Mouse (Mus musculus): Measurements from ENCODE around the gene Bfsp2. TPM values are rescaled to one million over a fixed set of nuclear protein-coding genes. Genes with fewer than 3 reads are reported as not detected.
"Not testable (repeated sequence)": the region's sequence is repeated elsewhere in the genome, so short reads cannot be mapped to it uniquely, and the experiment has no call there.

Gene Bfsp2
- polyA plus RNA-seq, 1 experiment from 2014 or later: 1.2 TPM

DNA sequence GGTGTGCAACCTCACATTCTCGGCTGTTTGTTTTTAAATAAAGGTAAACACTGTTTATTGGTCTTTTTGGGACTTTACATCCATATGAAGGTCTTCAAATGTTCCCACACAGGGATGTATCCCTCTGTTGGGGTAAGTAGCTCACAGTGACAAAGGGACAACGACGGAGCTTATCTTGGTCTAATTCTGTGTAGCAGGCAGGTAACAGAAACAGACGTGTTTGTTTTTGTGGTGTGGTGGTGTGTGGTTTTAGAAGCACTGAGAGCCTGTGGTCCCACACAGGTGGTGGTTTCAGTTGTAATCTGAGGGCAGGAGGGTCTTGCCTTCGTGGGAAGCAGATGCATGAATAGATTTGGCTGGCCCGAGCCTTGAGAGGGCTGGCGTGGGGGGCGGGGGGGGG lies 56.3 kb downstream of the Bfsp2 start:
- Histone ChIP-seq H3K4me2 (no peak overlapping the region), H3K4me1 (replicated peaks) (peaks cover 23% of the 10 kb centered on the region), H3K9me3 (no peaks in the 10 kb centered on the region), H3K27ac (replicated peaks) (no peak overlapping the region), H3K36me3 (no peaks in the 10 kb centered on the region), H3K27me3 (no peaks in the 10 kb centered on the region), H3K4me3 (no peak overlapping the region), H3K9ac (no peak overlapping the region)
- WGBS: 88% methylated on average over 7 of the region's 8 CpGs
- no peak for ATAC-seq (ENCODE audit: low read depth)

DNA sequence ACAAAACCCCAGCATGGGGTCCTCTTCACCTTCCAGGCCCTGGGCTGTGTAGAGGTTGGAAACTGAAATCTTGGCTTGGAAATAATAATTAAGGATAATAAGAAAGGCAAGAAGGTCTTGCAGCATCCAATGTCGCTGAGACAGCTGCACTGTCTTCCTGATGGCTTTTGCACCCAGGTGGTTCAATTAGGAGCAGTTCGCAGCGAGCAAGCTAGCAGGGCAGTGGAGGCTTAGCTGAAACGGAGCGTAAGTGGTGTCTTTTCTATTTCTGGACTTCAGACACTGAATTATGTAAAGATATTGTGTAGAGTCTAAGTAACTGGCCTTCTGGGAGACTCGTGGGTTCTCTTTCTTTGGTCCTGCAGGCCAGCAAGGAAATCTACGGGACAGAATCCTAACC lies 56.8 kb downstream of the Bfsp2 start:
- Histone ChIP-seq H3K27me3 (no peaks in the 10 kb centered on the region), H3K4me1 (replicated peaks) (peaks cover 23% of the 10 kb centered on the region), H3K9ac (no peak overlapping the region), H3K27ac (replicated peaks) (peak overlapping the region; percentile 18; the same call in 1 of the 2 replicates), H3K9me3 (no peaks in the 10 kb centered on the region), H3K4me3 (no peak overlapping the region), H3K4me2 (no peak overlapping the region), H3K36me3 (no peaks in the 10 kb centered on the region)
- 72% methylated on average over 7 of the region's 7 CpGs for WGBS
- ATAC-seq (ENCODE audit: low read depth): no peak

DNA sequence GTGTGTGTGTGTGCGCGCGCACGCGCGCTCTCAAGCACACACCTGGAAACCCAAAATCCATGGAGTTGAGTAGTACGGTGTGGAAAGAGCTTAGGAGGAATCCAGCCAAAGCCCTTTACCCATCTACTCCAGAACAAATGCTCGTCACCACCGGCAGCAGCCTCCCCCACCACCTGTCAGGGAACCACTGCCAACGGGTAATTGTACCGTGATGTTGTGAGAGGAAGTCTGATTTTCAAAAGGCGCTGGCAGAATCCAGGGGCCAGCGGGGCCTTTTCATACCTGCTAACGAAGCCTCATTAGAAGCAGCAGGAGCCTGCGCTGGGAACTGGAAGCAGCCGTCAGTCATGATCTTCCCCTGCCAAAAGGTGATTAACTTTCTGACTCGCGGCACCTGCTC lies 57.4 kb downstream of the Bfsp2 start:
- peaks cover 23% of the 10 kb centered on the region for H3K4me1 ChIP-seq (replicated peaks)
- 57% methylated on average over 18 of the region's 18 CpGs for WGBS
- H3K9ac ChIP-seq: no peak overlapping the region; the same call in 1 of the 2 replicates
- H3K4me3 ChIP-seq: no peak overlapping the region
- H3K36me3 ChIP-seq: no peaks in the 10 kb centered on the region
- no peak for ATAC-seq (ENCODE audit: low read depth)
- H3K4me2 ChIP-seq: no peak overlapping the region
- no peaks in the 10 kb centered on the region for H3K9me3 ChIP-seq
- peak overlapping the region; percentile 18; the same call in 1 of the 2 replicates for H3K27ac ChIP-seq (replicated peaks)
- no peaks in the 10 kb centered on the region for H3K27me3 ChIP-seq

DNA sequence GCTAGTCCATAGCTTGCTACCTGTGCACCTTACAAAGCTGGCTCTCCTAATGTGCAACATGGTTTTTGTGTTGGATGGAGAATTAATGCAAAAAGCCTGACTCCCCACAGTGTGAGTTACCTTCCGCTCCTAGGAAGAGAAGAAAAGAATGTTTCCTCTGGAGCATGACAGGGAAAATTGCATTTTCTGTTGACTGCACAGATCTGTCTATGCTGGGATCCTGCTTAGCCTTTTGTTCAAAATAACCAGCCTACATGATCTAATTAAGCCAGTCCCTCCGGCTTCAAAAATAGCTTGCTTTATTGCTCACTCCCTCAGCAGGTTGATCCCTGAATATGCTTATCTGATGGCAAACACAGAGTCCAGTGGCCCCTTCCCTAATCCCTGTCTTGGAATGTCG lies 59.4 kb downstream of the Bfsp2 start:
- H3K9ac ChIP-seq: no peak overlapping the region
- no peaks in the 10 kb centered on the region for H3K36me3 ChIP-seq
- peak; percentile 56; the same call in 1 of the 2 replicates for ATAC-seq (ENCODE audit: low read depth)
- H3K27me3 ChIP-seq: no peaks in the 10 kb centered on the region
- H3K4me3 ChIP-seq: no peak overlapping the region
- no peaks in the 10 kb centered on the region for H3K9me3 ChIP-seq
- H3K4me1 ChIP-seq (replicated peaks): peaks cover 23% of the 10 kb centered on the region
- H3K27ac ChIP-seq (replicated peaks): peak overlapping the region; percentile 76
- 53% methylated on average over 3 of the region's 3 CpGs for WGBS
- no peak overlapping the region for H3K4me2 ChIP-seq

DNA sequence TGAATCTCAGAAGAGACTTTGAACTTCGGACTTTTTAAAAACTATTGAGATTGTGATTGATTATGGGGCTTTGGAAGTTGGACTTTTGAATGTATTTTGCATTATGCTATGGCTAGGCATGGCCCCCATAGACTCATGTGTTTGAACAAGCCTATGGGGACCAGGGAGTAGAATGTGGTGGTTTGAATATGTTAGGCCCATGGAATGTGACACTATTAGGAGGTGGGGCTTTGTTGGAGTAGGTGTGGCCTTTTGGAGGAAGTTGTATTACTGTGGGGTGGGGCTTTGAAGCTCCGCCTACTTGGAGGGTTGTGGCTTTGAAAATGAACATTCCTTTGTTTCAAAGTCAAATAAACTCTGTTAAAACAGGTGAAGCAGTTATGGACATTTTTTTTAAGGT lies 61.4 kb downstream of the Bfsp2 start:
- H3K4me3 ChIP-seq: no peak overlapping the region
- H3K27me3 ChIP-seq: no peaks in the 10 kb centered on the region
- no peak overlapping the region for H3K9ac ChIP-seq
- no peak overlapping the region for H3K27ac ChIP-seq (replicated peaks)
- H3K9me3 ChIP-seq: no peaks in the 10 kb centered on the region
- H3K36me3 ChIP-seq: no peaks in the 10 kb centered on the region
- 94% methylated on average over 2 of the region's 2 CpGs for WGBS
- no peak overlapping the region for H3K4me2 ChIP-seq
- ATAC-seq (ENCODE audit: low read depth): no peak
- H3K4me1 ChIP-seq (replicated peaks): peaks cover 23% of the 10 kb centered on the region

DNA sequence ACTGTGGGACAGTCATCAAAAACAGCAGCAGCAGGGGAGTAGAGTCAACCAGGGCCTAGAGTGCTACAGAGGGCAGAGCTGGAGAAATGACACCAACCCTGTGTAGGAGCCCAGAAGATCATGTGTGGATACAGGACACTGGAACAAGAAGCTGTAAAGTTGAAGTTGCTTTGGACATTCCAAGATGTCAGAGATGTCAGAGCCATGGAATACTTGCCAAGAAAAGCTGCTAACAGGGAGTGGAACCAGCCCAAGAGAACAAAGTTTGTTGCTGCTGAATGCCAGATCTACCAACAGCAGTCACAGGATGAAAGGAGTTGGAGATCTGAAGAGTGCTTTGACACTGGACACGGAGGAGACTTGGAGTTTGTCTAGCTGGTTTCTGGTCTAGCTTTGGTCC lies 62.0 kb downstream of the Bfsp2 start:
- WGBS: 100% methylated on average over 1 of the region's 1 CpGs
- H3K4me1 ChIP-seq (replicated peaks): peaks cover 24% of the 10 kb centered on the region
- not testable (repeated sequence) for H3K27me3 ChIP-seq; H3K4me3 ChIP-seq; H3K4me2 ChIP-seq; H3K9me3 ChIP-seq; H3K9ac ChIP-seq; H3K27ac ChIP-seq (replicated peaks); ATAC-seq (ENCODE audit: low read depth); H3K36me3 ChIP-seq

DNA sequence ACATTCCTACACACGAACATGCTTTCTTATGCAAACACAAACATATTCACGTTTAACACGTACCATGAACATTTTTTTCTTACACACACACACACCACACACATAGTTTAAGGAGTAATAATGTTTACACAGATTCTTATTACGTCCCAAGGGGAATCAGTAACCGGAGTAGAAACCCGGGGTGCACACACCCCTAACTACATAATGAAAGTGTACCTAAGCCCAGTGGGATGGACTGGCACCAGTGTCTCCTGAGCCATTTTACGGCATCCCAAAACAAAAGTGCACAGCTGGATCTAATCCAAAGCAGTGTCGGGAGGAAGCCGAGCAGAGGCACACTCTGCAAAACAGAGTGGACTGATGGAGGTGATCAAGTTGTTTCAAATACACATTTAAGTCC lies 66.8 kb downstream of the Bfsp2 start:
- Histone ChIP-seq H3K27me3 (no peaks in the 10 kb centered on the region), H3K9me3 (no peaks in the 10 kb centered on the region), H3K4me3 (no peak overlapping the region), H3K4me2 (no peak overlapping the region), H3K4me1 (replicated peaks) (peaks cover 12% of the 10 kb centered on the region), H3K9ac (no peak overlapping the region), H3K27ac (replicated peaks) (no peak overlapping the region), H3K36me3 (no peaks in the 10 kb centered on the region)
- 40% methylated on average over 9 of the region's 9 CpGs for WGBS
- ATAC-seq (ENCODE audit: low read depth): no peak

DNA sequence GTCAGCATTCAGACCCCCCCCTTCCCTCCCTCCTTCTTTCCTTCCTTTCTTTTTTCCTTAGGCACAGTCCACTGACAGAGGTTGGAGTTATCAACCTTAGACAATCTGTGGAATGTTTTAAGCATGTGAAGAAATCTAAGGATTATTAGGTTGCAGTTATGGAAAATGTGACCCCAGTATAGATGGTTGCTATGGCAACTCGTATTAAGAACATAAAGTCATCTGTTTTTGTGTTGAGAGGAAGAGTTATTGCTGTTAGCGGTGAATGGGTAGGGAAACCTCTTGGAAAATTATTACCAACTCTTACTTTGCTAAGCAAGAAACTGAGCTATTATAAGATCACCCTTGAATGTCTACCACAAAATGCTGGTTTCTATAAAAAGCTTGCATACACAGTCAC lies 71.1 kb downstream of the Bfsp2 start:
- Histone ChIP-seq H3K27me3 (no peaks in the 10 kb centered on the region), H3K4me1 (replicated peaks) (peaks cover 14% of the 10 kb centered on the region), H3K9ac (no peak overlapping the region), H3K36me3 (no peaks in the 10 kb centered on the region), H3K9me3 (no peaks in the 10 kb centered on the region), H3K27ac (replicated peaks) (peak overlapping the region; percentile 38; the same call in 1 of the 2 replicates), H3K4me3 (no peak overlapping the region), H3K4me2 (no peak overlapping the region)
- ATAC-seq (ENCODE audit: low read depth): no peak
- 62% methylated on average over 2 of the region's 2 CpGs for WGBS

DNA sequence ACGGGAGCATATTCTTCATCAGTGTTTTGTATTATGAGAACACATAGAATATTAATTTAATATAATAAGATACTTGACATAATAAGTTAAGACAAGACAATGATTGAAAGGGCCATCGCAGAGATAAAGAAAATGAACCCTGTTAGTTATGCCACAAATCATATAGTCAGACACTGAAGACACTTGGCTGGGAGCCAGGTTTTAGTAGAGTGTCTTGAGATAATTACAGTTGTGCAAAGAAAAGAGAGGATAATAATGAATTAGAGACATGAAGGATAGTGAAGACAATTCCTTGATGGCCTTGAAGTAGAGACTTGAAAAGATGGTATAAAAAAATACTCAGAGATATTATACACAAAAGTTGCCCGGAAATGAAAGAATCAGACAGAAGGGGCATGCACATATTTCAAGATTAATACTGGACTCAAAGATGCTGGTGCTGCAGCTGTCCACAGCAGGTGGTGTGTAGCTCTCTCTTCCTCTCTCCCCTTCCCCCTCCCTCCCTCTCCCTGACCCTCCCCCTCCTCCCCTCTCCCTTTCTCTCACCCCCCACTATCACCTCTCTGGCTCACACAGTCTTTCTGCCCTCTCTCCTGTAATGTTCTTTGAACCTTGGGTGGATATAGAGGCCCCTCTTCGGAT lies 72.0 kb downstream of the Bfsp2 start:
- no peak overlapping the region for H3K9ac ChIP-seq
- no peaks in the 10 kb centered on the region for H3K27me3 ChIP-seq
- no peaks in the 10 kb centered on the region for H3K9me3 ChIP-seq
- H3K4me2 ChIP-seq: no peak overlapping the region
- peak overlapping the region; percentile 38; the same call in 1 of the 2 replicates for H3K27ac ChIP-seq (replicated peaks)
- H3K4me3 ChIP-seq: no peak overlapping the region
- ATAC-seq (ENCODE audit: low read depth): no peak
- 53% methylated on average over 4 of the region's 4 CpGs for WGBS
- no peaks in the 10 kb centered on the region for H3K36me3 ChIP-seq
- peaks cover 9% of the 10 kb centered on the region; the same call in 1 of the 2 replicates for H3K4me1 ChIP-seq (replicated peaks)

DNA sequence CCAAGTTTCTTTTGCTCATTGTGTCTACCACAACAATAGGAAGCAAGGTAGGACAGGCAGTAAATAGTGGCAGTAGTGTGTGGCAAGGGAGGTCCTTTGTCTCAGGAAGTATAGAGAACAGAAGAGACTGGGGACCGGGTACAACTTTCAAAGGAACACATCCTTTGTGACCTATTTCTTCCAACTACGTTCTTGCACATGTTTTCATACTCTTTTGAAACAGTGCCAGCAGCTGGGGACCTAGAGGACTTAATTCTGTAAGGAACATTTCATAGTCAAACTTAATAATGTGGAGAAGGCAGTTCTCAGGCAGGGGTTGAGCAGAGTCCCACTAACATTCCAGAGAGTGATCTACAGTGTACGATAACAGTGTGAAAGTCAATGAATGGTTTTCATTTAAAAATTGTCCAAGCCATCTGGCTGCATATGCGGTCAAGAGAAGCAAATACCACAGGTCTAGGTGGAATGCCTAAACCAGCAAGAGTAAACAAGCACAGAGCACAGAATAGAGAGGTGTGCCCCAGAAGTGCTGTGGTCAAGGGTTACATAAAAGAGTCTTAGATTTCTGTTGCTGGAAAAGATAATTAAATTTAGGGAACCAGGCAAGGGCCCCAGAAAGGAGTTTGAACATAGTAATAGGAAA lies 76.8 kb downstream of the Bfsp2 start:
- Histone ChIP-seq H3K4me1 (replicated peaks) (peaks cover 12% of the 10 kb centered on the region), H3K9me3 (no peaks in the 10 kb centered on the region; the same call in 1 of the 2 replicates), H3K27ac (replicated peaks) (no peak overlapping the region), H3K4me3 (no peak overlapping the region), H3K4me2 (no peak overlapping the region), H3K27me3 (no peaks in the 10 kb centered on the region), H3K9ac (no peak overlapping the region), H3K36me3 (no peaks in the 10 kb centered on the region)
- 65% methylated on average over 4 of the region's 4 CpGs for WGBS
- ATAC-seq (ENCODE audit: low read depth): no peak

DNA sequence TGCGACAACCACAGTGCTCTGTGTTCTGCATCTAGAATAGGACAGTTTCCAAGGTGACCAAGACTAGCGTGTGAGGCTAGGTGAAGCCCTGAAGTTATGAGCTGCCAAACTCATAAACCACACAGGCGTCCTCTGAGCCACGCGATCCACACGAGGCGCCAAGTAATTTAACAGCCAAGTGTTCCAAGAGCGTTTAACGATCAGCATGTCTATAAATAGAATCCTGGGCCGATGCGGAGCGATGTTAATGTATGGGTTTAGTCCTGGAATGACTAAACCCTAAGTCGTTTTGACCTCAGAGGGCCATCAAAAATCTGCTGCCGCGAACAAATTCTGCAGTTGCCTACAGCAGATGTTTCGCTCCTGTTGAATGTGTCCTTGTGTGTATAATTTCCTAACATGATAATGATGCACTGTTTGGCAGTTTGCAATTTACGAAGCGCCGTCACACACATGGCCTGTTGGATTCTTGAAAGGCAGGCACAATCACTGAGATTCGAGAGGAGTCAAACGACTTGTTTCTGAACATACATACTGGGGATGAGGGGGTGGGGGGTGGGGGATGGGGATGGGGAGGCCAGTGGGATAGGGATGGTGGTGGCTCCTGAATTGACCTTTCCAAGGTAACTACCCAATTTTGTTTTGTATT lies 81.6 kb downstream of the Bfsp2 start:
- peak overlapping the region; percentile 23; the same call in 1 of the 2 replicates for H3K27ac ChIP-seq (replicated peaks)
- H3K4me3 ChIP-seq: no peak overlapping the region
- peak; percentile 84 for ATAC-seq (ENCODE audit: low read depth)
- no peak overlapping the region for H3K9ac ChIP-seq
- no peaks in the 10 kb centered on the region for H3K36me3 ChIP-seq
- peaks cover 13% of the 10 kb centered on the region for H3K4me1 ChIP-seq (replicated peaks)
- no peaks in the 10 kb centered on the region for H3K27me3 ChIP-seq
- 46% methylated on average over 21 of the region's 21 CpGs for WGBS
- H3K4me2 ChIP-seq: peak overlapping the region; percentile 7; the same call in 1 of the 2 replicates
- no peaks in the 10 kb centered on the region; the same call in 1 of the 2 replicates for H3K9me3 ChIP-seq

DNA sequence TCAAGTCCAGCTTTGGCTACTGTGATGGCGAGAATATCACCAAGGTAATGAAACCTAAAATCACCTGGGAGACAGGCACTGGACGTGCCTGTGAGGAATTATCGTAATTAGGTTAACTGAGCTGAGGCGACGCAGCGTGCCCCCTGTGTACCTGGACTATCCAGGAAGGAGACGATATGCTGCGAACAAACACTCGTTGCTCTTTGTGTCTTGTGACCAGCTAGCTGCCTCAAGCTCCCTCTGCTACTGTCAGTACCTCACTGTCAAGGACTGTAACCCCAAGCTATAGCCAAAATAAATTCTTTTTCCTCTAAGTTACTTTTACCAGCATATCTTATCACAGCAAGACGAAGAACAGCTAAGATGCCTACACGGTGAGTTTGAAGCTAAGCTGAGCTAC lies 87.0 kb downstream of the Bfsp2 start:
- H3K4me2 ChIP-seq: no peak overlapping the region
- H3K9ac ChIP-seq: no peak overlapping the region
- H3K4me3 ChIP-seq: no peak overlapping the region
- H3K36me3 ChIP-seq: no peaks in the 10 kb centered on the region
- no peaks in the 10 kb centered on the region for H3K9me3 ChIP-seq
- ATAC-seq (ENCODE audit: low read depth): no peak
- H3K4me1 ChIP-seq (replicated peaks): peaks cover 2% of the 10 kb centered on the region
- H3K27ac ChIP-seq (replicated peaks): no peak overlapping the region
- 88% methylated on average over 11 of the region's 11 CpGs for WGBS
- no peaks in the 10 kb centered on the region for H3K27me3 ChIP-seq

All from neural tube, embryonic 13.5 days (tissue).